Mouse (Mus musculus): Measurements from ENCODE around the gene Fndc7. TPM values are rescaled to one million over a fixed set of nuclear protein-coding genes. Genes with fewer than 3 reads are reported as not detected.
"Not testable (repeated sequence)": the region's sequence is repeated elsewhere in the genome, so short reads cannot be mapped to it uniquely, and the experiment has no call there.

Fndc7 gene
- polyA plus RNA-seq, 1 experiment from 2014 or later, result 0.08 TPM

DNA sequence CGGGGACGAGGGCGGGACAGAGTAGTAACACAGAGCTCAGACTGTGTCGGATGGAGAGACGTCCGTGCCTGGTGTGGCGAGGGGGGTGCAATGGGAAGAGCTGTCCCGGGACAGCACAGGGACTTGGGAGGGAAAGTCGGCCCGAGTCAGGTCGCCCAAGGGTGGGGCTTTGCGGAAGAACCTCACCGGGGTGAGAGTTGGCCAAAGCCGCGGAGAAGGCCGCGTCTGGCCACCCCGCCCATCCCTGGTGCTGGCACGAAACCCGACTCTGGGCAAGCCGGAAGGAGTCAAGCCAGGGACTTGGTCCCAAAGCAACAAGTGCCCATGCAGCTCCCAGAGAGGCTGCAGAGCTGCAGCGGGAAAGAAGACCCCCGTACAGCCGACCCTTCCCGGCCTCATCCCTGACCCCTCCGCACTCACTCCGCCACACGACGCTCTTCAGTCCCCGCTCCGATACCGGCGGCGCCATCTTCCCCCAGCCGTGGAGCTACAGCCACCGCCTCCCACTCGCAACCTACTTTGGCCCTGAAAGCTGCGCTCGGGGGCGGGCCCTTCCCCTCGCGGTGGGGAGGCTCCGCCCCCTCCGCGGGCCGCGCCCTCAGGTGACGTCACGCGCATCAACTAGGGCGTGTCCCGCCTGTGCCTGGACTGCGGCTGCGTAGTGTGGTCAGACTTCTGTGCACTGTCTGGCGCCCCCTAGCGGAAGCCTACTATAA is 49.6 kb downstream of the Fndc7 start, which contains the start of gene Stxbp3:
Gene Stxbp3 (minus strand): TSS at position 527 of the 716 bp plus-strand sequence.
- peak; percentile 96 for ATAC-seq
- 1% methylated on average over 55 of the region's 56 CpGs for WGBS

DNA sequence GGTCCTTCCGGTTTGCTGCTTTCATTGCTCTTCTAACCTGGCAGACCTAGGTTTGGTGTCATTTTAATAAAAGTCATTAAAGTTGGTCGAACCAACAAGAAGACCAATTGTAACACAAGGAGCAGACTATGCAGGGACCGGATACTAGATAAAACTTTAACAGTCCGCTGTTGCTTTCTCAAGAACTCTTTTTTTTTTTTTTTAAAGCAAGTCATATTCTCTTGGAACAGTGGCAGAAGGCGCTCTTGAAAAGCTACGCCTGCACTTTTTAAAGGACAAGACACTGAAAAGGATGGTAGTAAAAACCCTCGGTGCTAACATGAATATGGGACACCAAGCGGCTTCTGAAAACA is 50.2 kb downstream of the Fndc7 start:
- peak overlapping the region; percentile 58 for H3K27ac ChIP-seq (ENCODE audit: low read length)

More for the DNA sequence above, 49.6 kb downstream of the Fndc7 start, which contains the start of gene Stxbp3:
- no peaks in the 10 kb centered on the region for H3K27me3 ChIP-seq (ENCODE audit: control insufficient read depth, insufficient read depth, low read depth, low read length)
- H3K4me1 ChIP-seq (ENCODE audit: control insufficient read depth, insufficient read depth, low read length), result peaks cover 5% of the 10 kb centered on the region
- no peaks in the 10 kb centered on the region for H3K9me3 ChIP-seq (replicated peaks; ENCODE audit: control insufficient read depth, low read length, poor library complexity, severe bottlenecking)
- no peaks in the 10 kb centered on the region for H3K36me3 ChIP-seq (ENCODE audit: control insufficient read depth, insufficient read depth, low read length)
- peak within 1 kb of the TSS; percentile 70 for H3K9ac ChIP-seq (ENCODE audit: low read depth, low read length)
- H3K4me3 ChIP-seq (ENCODE audit: low read depth, low read length), result peak within 1 kb of the TSS; percentile 62
- H3K4me2 ChIP-seq (ENCODE audit: low read length), result peak within 1 kb of the TSS; percentile 73
- peak within 1 kb of the TSS; percentile 58 for H3K27ac ChIP-seq (ENCODE audit: low read length)

GRCm38 (mm10) chr3:108838980-108839379 is 50.8 kb downstream of the Fndc7 start:
- H3K27me3 ChIP-seq (ENCODE audit: control insufficient read depth, insufficient read depth, low read depth, low read length), result no peaks in the 10 kb centered on the region
- peak overlapping the region; percentile 73; the same call in 1 of the 2 replicates for H3K4me2 ChIP-seq (ENCODE audit: low read length)
- peaks cover 5% of the 10 kb centered on the region for H3K4me1 ChIP-seq (ENCODE audit: control insufficient read depth, insufficient read depth, low read length)
- H3K27ac ChIP-seq (ENCODE audit: low read length), result no peak overlapping the region
- WGBS, result 81% methylated on average over 7 of the region's 7 CpGs
- H3K9me3 ChIP-seq (replicated peaks; ENCODE audit: control insufficient read depth, low read length, poor library complexity, severe bottlenecking), result no peaks in the 10 kb centered on the region
- H3K36me3 ChIP-seq (ENCODE audit: control insufficient read depth, insufficient read depth, low read length), result no peaks in the 10 kb centered on the region
- no peak overlapping the region for H3K4me3 ChIP-seq (ENCODE audit: low read depth, low read length)
- H3K9ac ChIP-seq (ENCODE audit: low read depth, low read length), result no peak overlapping the region
- ATAC-seq, result no peak

More for the DNA sequence above, 50.2 kb downstream of the Fndc7 start:
- H3K4me3 ChIP-seq (ENCODE audit: low read depth, low read length), result peak overlapping the region; percentile 62
- H3K4me1 ChIP-seq (ENCODE audit: control insufficient read depth, insufficient read depth, low read length), result peaks cover 5% of the 10 kb centered on the region
- 11% methylated on average over 8 of the region's 8 CpGs for WGBS
- peak overlapping the region; percentile 70 for H3K9ac ChIP-seq (ENCODE audit: low read depth, low read length)
- H3K9me3 ChIP-seq (replicated peaks; ENCODE audit: control insufficient read depth, low read length, poor library complexity, severe bottlenecking), result no peaks in the 10 kb centered on the region
- H3K36me3 ChIP-seq (ENCODE audit: control insufficient read depth, insufficient read depth, low read length), result no peaks in the 10 kb centered on the region
- no peak for ATAC-seq
- peak overlapping the region; percentile 73 for H3K4me2 ChIP-seq (ENCODE audit: low read length)
- H3K27me3 ChIP-seq (ENCODE audit: control insufficient read depth, insufficient read depth, low read depth, low read length), result no peaks in the 10 kb centered on the region

DNA sequence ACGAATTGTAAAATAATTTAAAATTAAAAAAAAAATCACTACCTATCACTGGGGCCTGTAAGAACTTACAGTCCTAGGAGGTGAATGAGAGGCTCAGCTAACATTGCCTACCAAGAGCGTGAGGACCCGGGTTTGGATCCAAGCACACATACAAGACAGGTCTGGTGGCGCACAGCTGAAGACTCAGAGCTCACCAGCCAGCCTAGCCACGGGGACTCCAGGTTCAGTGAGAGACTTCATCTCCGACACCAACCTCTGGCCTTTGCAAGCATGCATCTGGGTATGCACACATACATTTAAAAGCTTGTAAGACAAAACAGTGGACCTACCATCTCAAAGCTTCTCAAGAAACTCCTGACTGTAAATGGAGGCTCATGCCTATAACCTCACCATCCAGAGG is 52.9 kb downstream of the Fndc7 start:
- no peaks in the 10 kb centered on the region for H3K27me3 ChIP-seq (ENCODE audit: control insufficient read depth, insufficient read depth, low read depth, low read length)
- H3K9ac ChIP-seq (ENCODE audit: low read depth, low read length), result no peak overlapping the region
- H3K9me3 ChIP-seq (replicated peaks; ENCODE audit: control insufficient read depth, low read length, poor library complexity, severe bottlenecking), result no peaks in the 10 kb centered on the region
- H3K4me1 ChIP-seq (ENCODE audit: control insufficient read depth, insufficient read depth, low read length), result peaks cover 5% of the 10 kb centered on the region
- no peak for ATAC-seq
- no peaks in the 10 kb centered on the region for H3K36me3 ChIP-seq (ENCODE audit: control insufficient read depth, insufficient read depth, low read length)
- no peak overlapping the region for H3K4me2 ChIP-seq (ENCODE audit: low read length)
- no peak overlapping the region for H3K27ac ChIP-seq (ENCODE audit: low read length)
- WGBS, result 94% methylated on average over 6 of the region's 6 CpGs
- H3K4me3 ChIP-seq (ENCODE audit: low read depth, low read length), result no peak overlapping the region

DNA sequence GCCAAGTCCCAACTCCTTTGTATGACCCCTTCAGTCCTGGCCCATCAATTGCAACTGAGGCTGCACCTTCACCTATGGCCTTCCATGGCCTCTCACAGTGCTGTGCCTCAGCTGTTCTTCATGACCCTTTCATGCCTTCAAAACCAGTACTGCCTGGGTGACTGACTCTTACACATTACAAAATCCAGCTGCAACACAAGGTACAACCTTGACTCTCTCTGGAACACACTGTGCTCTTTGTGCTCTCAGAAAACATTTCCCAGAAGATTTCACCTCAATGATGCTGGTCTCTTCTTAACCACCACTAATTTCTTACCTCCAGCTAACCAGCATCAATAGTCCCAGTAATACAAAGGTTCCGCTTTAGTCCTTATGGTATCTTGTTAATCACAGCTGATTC is 56.1 kb downstream of the Fndc7 start:
- H3K4me2 ChIP-seq (ENCODE audit: low read length); H3K9me3 ChIP-seq (replicated peaks; ENCODE audit: control insufficient read depth, low read length, poor library complexity, severe bottlenecking); H3K9ac ChIP-seq (ENCODE audit: low read depth, low read length); H3K4me3 ChIP-seq (ENCODE audit: low read depth, low read length); H3K27me3 ChIP-seq (ENCODE audit: control insufficient read depth, insufficient read depth, low read depth, low read length); H3K4me1 ChIP-seq (ENCODE audit: control insufficient read depth, insufficient read depth, low read length); H3K36me3 ChIP-seq (ENCODE audit: control insufficient read depth, insufficient read depth, low read length); ATAC-seq; H3K27ac ChIP-seq (ENCODE audit: low read length): not testable (repeated sequence)
- WGBS, result 100% methylated on average over 1 of the region's 1 CpGs

- Histone ChIP-seq H3K36me3 (ENCODE audit: control insufficient read depth, insufficient read depth, low read length) (no peaks in the 10 kb centered on the region), H3K27ac (ENCODE audit: low read length) (no peak overlapping the region), H3K9ac (ENCODE audit: low read depth, low read length) (no peak overlapping the region), H3K4me1 (ENCODE audit: control insufficient read depth, insufficient read depth, low read length) (no peaks in the 10 kb centered on the region), H3K9me3 (replicated peaks; ENCODE audit: control insufficient read depth, low read length, poor library complexity, severe bottlenecking) (no peaks in the 10 kb centered on the region), H3K4me2 (ENCODE audit: low read length) (no peak overlapping the region), H3K4me3 (ENCODE audit: low read depth, low read length) (no peak overlapping the region), H3K27me3 (ENCODE audit: control insufficient read depth, insufficient read depth, low read depth, low read length) (no peaks in the 10 kb centered on the region)
- no peak for ATAC-seq
- WGBS, result 96% methylated on average over 6 of the region's 6 CpGs
Measured at GRCm38 (mm10) chr3:108831750-108832149, 58.1 kb downstream of the Fndc7 start.

GRCm38 (mm10) chr3:108830493-108830892 is 59.3 kb downstream of the Fndc7 start:
- H3K4me2 ChIP-seq (ENCODE audit: low read length), result no peak overlapping the region
- no peak overlapping the region for H3K4me3 ChIP-seq (ENCODE audit: low read depth, low read length)
- H3K36me3 ChIP-seq (ENCODE audit: control insufficient read depth, insufficient read depth, low read length), result no peaks in the 10 kb centered on the region
- H3K27me3 ChIP-seq (ENCODE audit: control insufficient read depth, insufficient read depth, low read depth, low read length), result no peaks in the 10 kb centered on the region
- no peak for ATAC-seq
- H3K9ac ChIP-seq (ENCODE audit: low read depth, low read length), result no peak overlapping the region
- 88% methylated on average over 11 of the region's 11 CpGs for WGBS
- H3K9me3 ChIP-seq (replicated peaks; ENCODE audit: control insufficient read depth, low read length, poor library complexity, severe bottlenecking), result no peaks in the 10 kb centered on the region
- H3K27ac ChIP-seq (ENCODE audit: low read length), result no peak overlapping the region
- no peaks in the 10 kb centered on the region for H3K4me1 ChIP-seq (ENCODE audit: control insufficient read depth, insufficient read depth, low read length)

- H3K9me3 ChIP-seq (replicated peaks; ENCODE audit: control insufficient read depth, low read length, poor library complexity, severe bottlenecking), result no peaks in the 10 kb centered on the region
- H3K27me3 ChIP-seq (ENCODE audit: control insufficient read depth, insufficient read depth, low read depth, low read length), result no peaks in the 10 kb centered on the region
- H3K27ac ChIP-seq (ENCODE audit: low read length), result no peak overlapping the region
- H3K4me3 ChIP-seq (ENCODE audit: low read depth, low read length), result no peak overlapping the region
- no peaks in the 10 kb centered on the region for H3K4me1 ChIP-seq (ENCODE audit: control insufficient read depth, insufficient read depth, low read length)
- WGBS, result 69% methylated on average over 4 of the region's 4 CpGs
- no peak overlapping the region for H3K4me2 ChIP-seq (ENCODE audit: low read length)
- H3K9ac ChIP-seq (ENCODE audit: low read depth, low read length), result no peak overlapping the region
- H3K36me3 ChIP-seq (ENCODE audit: control insufficient read depth, insufficient read depth, low read length), result no peaks in the 10 kb centered on the region
- no peak for ATAC-seq
Measured at GRCm38 (mm10) chr3:108815631-108816030, 74.2 kb downstream of the Fndc7 start.

- Histone ChIP-seq H3K27me3 (ENCODE audit: control insufficient read depth, insufficient read depth, low read depth, low read length) (no peaks in the 10 kb centered on the region), H3K4me2 (ENCODE audit: low read length) (no peak overlapping the region), H3K27ac (ENCODE audit: low read length) (no peak overlapping the region), H3K36me3 (ENCODE audit: control insufficient read depth, insufficient read depth, low read length) (no peaks in the 10 kb centered on the region), H3K9ac (ENCODE audit: low read depth, low read length) (no peak overlapping the region), H3K4me1 (ENCODE audit: control insufficient read depth, insufficient read depth, low read length) (no peaks in the 10 kb centered on the region), H3K4me3 (ENCODE audit: low read depth, low read length) (no peak overlapping the region), H3K9me3 (replicated peaks; ENCODE audit: control insufficient read depth, low read length, poor library complexity, severe bottlenecking) (no peaks in the 10 kb centered on the region)
- ATAC-seq, result no peak
- WGBS, result 86% methylated on average over 4 of the region's 4 CpGs
Measured at GRCm38 (mm10) chr3:108810747-108811263, 79.0 kb downstream of the Fndc7 start.

Measured in midbrain, embryonic 16.5 days (tissue).